Mouse (Mus musculus) megakaryocyte, embryonic 14.5 days (primary cell): Measurements from ENCODE around the gene Adamtsl4. TPM values are rescaled to one million over a fixed set of nuclear protein-coding genes. Genes with fewer than 3 reads are reported as not detected.

Experiments
- H3K27me3 ChIP-seq: replicated peaks from 2 replicates; pipeline ENCODE3; 2012; ENCODE audit warnings: inconsistent platforms
- H3K36me3 ChIP-seq: replicated peaks from 2 replicates; pipeline ENCODE3; 2012; ENCODE audit warnings: low read length, inconsistent platforms, mixed read lengths
- H3K4me1 ChIP-seq: 2 replicates; pipeline ENCODE4 v1.6.1; 2012; ENCODE audit warnings: inconsistent platforms
- H3K4me3 ChIP-seq: replicated peaks from 2 replicates; pipeline ENCODE3; 2012; ENCODE audit warnings: moderate library complexity, mild to moderate bottlenecking, inconsistent platforms
- H3K9me3 ChIP-seq: 2 replicates; pipeline ENCODE4 v1.6.1; 2012; ENCODE audit warnings: inconsistent platforms
- FLI1 ChIP-seq: IDR thresholded peaks from 2 replicates; pipeline ENCODE4 v1.6.1; 2012; ENCODE audit warnings: low read length, inconsistent platforms, mixed read lengths
- GATA1 ChIP-seq: IDR thresholded peaks from 3 replicates; pipeline ENCODE4 v1.6.1; 2012; ENCODE audit warnings: mixed read lengths, low read length, inconsistent platforms, borderline replicate concordance
- polyA plus RNA-seq: library from polyadenylated mRNA; stranded (reverse); fragments of >175 nt; gene quantifications from 2 replicates; pipeline ENCODE4 v1.2.3, GENCODE M21; 2012; ENCODE audit warnings: low replicate concordance; ENCODE audit not compliant: insufficient read depth

The Adamtsl4 gene
- polyA plus RNA-seq, 1 experiment, result 0.83 TPM

GRCm38 (mm10) chr3:95725863-95726262 lies 38.1 kb upstream of the Adamtsl4 start:
- Histone ChIP-seq H3K27me3 (no peaks in the 10 kb centered on the region), H3K4me1 (peaks cover 40% of the 10 kb centered on the region), H3K4me3 (no peak overlapping the region), H3K36me3 (peaks cover 6% of the 10 kb centered on the region), H3K9me3 (no peaks in the 10 kb centered on the region)
- TF ChIP-seq GATA1 (no peak), FLI1 (no peak)

- Histone ChIP-seq H3K4me1 (peaks cover 52% of the 10 kb centered on the region), H3K9me3 (no peaks in the 10 kb centered on the region), H3K27me3 (no peaks in the 10 kb centered on the region), H3K4me3 (no peak overlapping the region), H3K36me3 (peaks cover 3% of the 10 kb centered on the region)
- no peak for TF ChIP-seq FLI1
- TF ChIP-seq GATA1, result no peak
Measured at GRCm38 (mm10) chr3:95722386-95722785, 34.7 kb upstream of the Adamtsl4 start.

GRCm38 (mm10) chr3:95718153-95718552 lies 30.4 kb upstream of the Adamtsl4 start:
- H3K27me3 ChIP-seq, result no peaks in the 10 kb centered on the region
- H3K36me3 ChIP-seq, result peaks cover 3% of the 10 kb centered on the region
- peaks cover 40% of the 10 kb centered on the region for H3K4me1 ChIP-seq
- TF ChIP-seq FLI1, result no peak
- no peak for TF ChIP-seq GATA1
- H3K4me3 ChIP-seq, result no peak overlapping the region
- H3K9me3 ChIP-seq, result peaks cover 9% of the 10 kb centered on the region; the same call in 1 of the 2 replicates

GRCm38 (mm10) chr3:95716075-95716474 lies 28.4 kb upstream of the Adamtsl4 start:
- no peak for TF ChIP-seq FLI1
- no peak for TF ChIP-seq GATA1
- no peaks in the 10 kb centered on the region for H3K27me3 ChIP-seq
- H3K9me3 ChIP-seq, result peaks cover 15% of the 10 kb centered on the region
- H3K4me3 ChIP-seq, result no peak overlapping the region
- H3K36me3 ChIP-seq, result peaks cover 6% of the 10 kb centered on the region
- H3K4me1 ChIP-seq, result peaks cover 41% of the 10 kb centered on the region

- TF ChIP-seq FLI1 (no peak), GATA1 (no peak)
- H3K36me3 ChIP-seq, result peaks cover 3% of the 10 kb centered on the region
- no peaks in the 10 kb centered on the region for H3K27me3 ChIP-seq
- peaks cover 15% of the 10 kb centered on the region for H3K9me3 ChIP-seq
- H3K4me1 ChIP-seq, result peaks cover 61% of the 10 kb centered on the region
- no peak overlapping the region for H3K4me3 ChIP-seq
Measured at GRCm38 (mm10) chr3:95709967-95710366, 22.2 kb upstream of the Adamtsl4 start.

GRCm38 (mm10) chr3:95709044-95709443 lies 21.3 kb upstream of the Adamtsl4 start:
- H3K36me3 ChIP-seq, result peaks cover 9% of the 10 kb centered on the region
- no peaks in the 10 kb centered on the region for H3K27me3 ChIP-seq
- H3K4me3 ChIP-seq, result no peak overlapping the region
- no peak for TF ChIP-seq GATA1
- peaks cover 58% of the 10 kb centered on the region for H3K4me1 ChIP-seq
- H3K9me3 ChIP-seq, result peaks cover 20% of the 10 kb centered on the region

- H3K27me3 ChIP-seq, result no peaks in the 10 kb centered on the region
- peaks cover 10% of the 10 kb centered on the region for H3K9me3 ChIP-seq
- peaks cover 54% of the 10 kb centered on the region for H3K4me1 ChIP-seq
- TF ChIP-seq FLI1 (no peak), GATA1 (no peak)
- H3K36me3 ChIP-seq, result peaks cover 7% of the 10 kb centered on the region
- peak overlapping the region; percentile 78 for H3K4me3 ChIP-seq
Measured at GRCm38 (mm10) chr3:95707497-95707896, 19.8 kb upstream of the Adamtsl4 start.

- TF ChIP-seq FLI1 (no peak), GATA1 (no peak)
- H3K36me3 ChIP-seq, result peaks cover 7% of the 10 kb centered on the region
- no peaks in the 10 kb centered on the region for H3K27me3 ChIP-seq
Measured at GRCm38 (mm10) chr3:95706273-95706672, 18.6 kb upstream of the Adamtsl4 start.

GRCm38 (mm10) chr3:95704612-95705011 lies 16.9 kb upstream of the Adamtsl4 start:
- peaks cover 7% of the 10 kb centered on the region for H3K36me3 ChIP-seq
- H3K27me3 ChIP-seq, result peaks cover 5% of the 10 kb centered on the region
- H3K4me1 ChIP-seq, result peaks cover 56% of the 10 kb centered on the region
- H3K4me3 ChIP-seq, result no peak overlapping the region
- no peak for TF ChIP-seq FLI1
- TF ChIP-seq GATA1, result no peak
- peaks cover 10% of the 10 kb centered on the region for H3K9me3 ChIP-seq

More at GRCm38 (mm10) chr3:95706273-95706672, 18.6 kb upstream of the Adamtsl4 start:
- Histone ChIP-seq H3K9me3 (peaks cover 10% of the 10 kb centered on the region), H3K4me3 (peak overlapping the region; percentile 65), H3K4me1 (peaks cover 50% of the 10 kb centered on the region)

GRCm38 (mm10) chr3:95703276-95703675 lies 15.6 kb upstream of the Adamtsl4 start:
- Histone ChIP-seq H3K27me3 (peaks cover 5% of the 10 kb centered on the region), H3K4me3 (no peak overlapping the region), H3K4me1 (peaks cover 46% of the 10 kb centered on the region), H3K36me3 (peaks cover 7% of the 10 kb centered on the region), H3K9me3 (peaks cover 10% of the 10 kb centered on the region)
- TF ChIP-seq GATA1, result no peak
- TF ChIP-seq FLI1, result no peak
